Mouse (Mus musculus) left cerebral cortex, postnatal 4 days (tissue): ENCODE data around the gene Cspg5. TPM values are rescaled to one million over a fixed set of nuclear protein-coding genes. Genes with fewer than 3 reads are reported as not detected.

Experiments used
- DNase-seq: peaks from one replicate; pipeline ENCODE4 v3.0.0-alpha.2; 2022
- intact Hi-C: fragments of 180-260 bp; cut with DNase I; formaldehyde crosslinking; loops from one replicate; pipeline ENCODE4 v1.15.1; 2025
- microRNA-seq: library from miRNA; unstranded; fragments of <30 nt; microRNA quantifications from one replicate; pipeline ENCODE4 v1.2.0, GENCODE M21; 2022
- total RNA-seq, 2 experiments: library from RNA; stranded (reverse); gene quantifications; 2 replicates each; pipeline ENCODE4 v1.2.3; 2021

The Cspg5 gene
- total RNA-seq, 2 experiments from 2014 or later: 420 to 463 TPM

DNA sequence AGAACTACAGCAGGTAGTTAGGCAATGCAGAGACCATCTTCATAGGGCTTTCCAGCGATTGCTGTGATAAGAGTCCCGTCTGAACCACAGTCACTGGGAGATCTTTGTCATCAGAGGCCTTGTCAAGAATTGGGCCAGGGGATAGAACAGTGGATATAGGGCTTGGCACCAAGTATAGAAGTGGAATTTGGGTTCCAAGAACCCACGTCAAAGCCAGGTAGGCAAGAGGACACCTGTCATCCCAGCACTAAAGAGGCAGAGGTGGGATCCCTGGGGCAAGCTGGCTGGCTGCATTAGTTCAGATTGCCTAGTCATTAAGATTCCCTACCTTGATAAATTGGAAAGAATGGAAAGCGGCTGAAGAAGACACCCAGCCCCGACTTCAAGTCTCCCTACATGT lies 62.8 kb downstream of the Cspg5 start:
- DNase-seq: no peak
- intact Hi-C loops: no loop called here

Small RNA genes within 50 kb of the gene (microRNA-seq; reads per million reads assigned to microRNA genes)
- gene Mir6236: 72.0 reads per million, percentile 47 among the genes with 10 or more reads in this experiment

Other genes with a start within 250 kb of the Cspg5 start
- gene Smarcc1, start 126.1 kb upstream of the Cspg5 start, total RNA-seq: 100 to 1,000 TPM; 103 to 118 TPM
- 100 to 1,000 TPM; 150 to 157 TPM for gene Dhx30, start 126.0 kb upstream of the Cspg5 start, total RNA-seq
- 10 to 100 TPM; 12.5 to 19.3 TPM for gene Elp6, start 61.4 kb downstream of the Cspg5 start, total RNA-seq
- 10 to 100 TPM; 96.7 to 99.5 TPM for gene Scap, start 89.5 kb downstream of the Cspg5 start, total RNA-seq
- gene Ptpn23, start 164.4 kb downstream of the Cspg5 start, total RNA-seq: 10 to 100 TPM; 66.7 to 73.3 TPM
- under 1 TPM in 1 of 2 experiments, not detected in 1; 0.42 TPM for gene Ngp, start 176.0 kb downstream of the Cspg5 start, total RNA-seq
- gene Klhl18, start 232.9 kb downstream of the Cspg5 start, total RNA-seq: 10 to 100 TPM; 48.9 to 52.4 TPM
- gene Kif9, start 233.2 kb downstream of the Cspg5 start, total RNA-seq: 1 to 10 TPM; 3.3 to 3.6 TPM